Mouse (Mus musculus) MEL (cell line): ENCODE data around the gene Ell. TPM values are rescaled to one million over a fixed set of nuclear protein-coding genes. Genes with fewer than 3 reads are reported as not detected.
A peak's percentile ranks its signal among the peaks of the same experiment; 100 is the strongest.

Source experiments
- DNase-seq: peaks from one replicate; pipeline ENCODE4 v3.0.0; 2011; ENCODE audit warnings: low read depth, low spot score
- H3K27ac ChIP-seq: 2 replicates; pipeline ENCODE4 v1.5.1; 2012; ENCODE audit warnings: low read depth, mild to moderate bottlenecking, control low read depth, low read length, moderate library complexity; ENCODE audit not compliant: control insufficient read depth
- H3K27me3 ChIP-seq, 2 experiments: fragments of 150-350 bp in 1 of 2; sonication (generic) in 1 of 2; 2 replicates each; pipeline ENCODE4 v1.6.1; 2012; ENCODE audit warnings: low read length in 2 of 2, mild to moderate bottlenecking in 2 of 2, improper control_type of control experiment in 1 of 2, moderate library complexity in 1 of 2; ENCODE audit not compliant: insufficient read depth in 2 of 2, control insufficient read depth in 1 of 2
- H3K36me3 ChIP-seq, 2 experiments: 2 replicates each; pipeline ENCODE4 v1.6.1; 2012 to 2014; ENCODE audit warnings: low read length in 2 of 2, improper control_type of control experiment in 1 of 2, inconsistent platforms in 1 of 2, mild to moderate bottlenecking in 1 of 2; ENCODE audit not compliant: insufficient read depth in 2 of 2, control insufficient read depth in 1 of 2
- H3K4me1 ChIP-seq, 2 experiments: fragments of 150-350 bp in 1 of 2; sonication (generic) in 1 of 2; 2 replicates each; pipeline ENCODE4 v1.6.1; 2012; ENCODE audit warnings: low read length in 2 of 2, improper control_type of control experiment in 1 of 2, mild to moderate bottlenecking in 1 of 2; ENCODE audit not compliant: insufficient read depth in 2 of 2, control insufficient read depth in 1 of 2
- H3K4me3 ChIP-seq, 2 experiments: fragments of 150-350 bp in 1 of 2; sonication (generic) in 1 of 2; 2 replicates each; pipeline ENCODE4 v1.5.1; 2012; ENCODE audit warnings: low read depth in 2 of 2, low read length in 2 of 2, mild to moderate bottlenecking in 2 of 2, moderate library complexity in 2 of 2, control low read depth in 1 of 2, improper control_type of control experiment in 1 of 2; ENCODE audit not compliant: control insufficient read depth in 1 of 2, insufficient read depth in 1 of 2
- H3K79me2 ChIP-seq: 2 replicates; pipeline ENCODE4 v1.6.1; 2012; ENCODE audit warnings: mild to moderate bottlenecking, low read length, moderate library complexity; ENCODE audit not compliant: control insufficient read depth, poor library complexity, insufficient read depth
- H3K9ac ChIP-seq: 2 replicates; pipeline ENCODE4 v1.6.1; 2012; ENCODE audit warnings: low read depth, mild to moderate bottlenecking, control low read depth, low read length, moderate library complexity; ENCODE audit not compliant: control insufficient read depth, poor library complexity, severe bottlenecking
- H3K9me3 ChIP-seq: fragments of 150-350 bp; sonication (generic); replicated peaks from 2 replicates; pipeline ENCODE4 v1.6.1; 2012; ENCODE audit warnings: mild to moderate bottlenecking, low read length, improper control_type of control experiment, moderate library complexity; ENCODE audit not compliant: insufficient read depth
- BHLHE40 ChIP-seq: IDR thresholded peaks from 2 replicates; pipeline ENCODE4 v1.6.1; 2012; ENCODE audit warnings: low read depth, mild to moderate bottlenecking, inconsistent platforms, low read length, improper control_type of control experiment, borderline replicate concordance
- CHD1 ChIP-seq: IDR thresholded peaks from 2 replicates; pipeline ENCODE4 v1.6.1; 2012; ENCODE audit warnings: low read depth, mild to moderate bottlenecking, inconsistent platforms, low read length, improper control_type of control experiment
- CHD2 ChIP-seq: IDR thresholded peaks from 2 replicates; pipeline ENCODE4 v1.6.1; 2011; ENCODE audit warnings: low read length, improper control_type of control experiment
- CTCF ChIP-seq, 3 experiments: IDR thresholded peaks in 2 of 3; conservative IDR thresholded peaks in 1 of 3; 2 replicates each; pipeline ENCODE4 v1.5.1; 2011 to 2012; ENCODE audit warnings: low read length in 3 of 3, low read depth in 2 of 3, mild to moderate bottlenecking in 2 of 3, improper control_type of control experiment in 1 of 3, inconsistent platforms in 1 of 3, mixed read lengths in 1 of 3, moderate library complexity in 1 of 3; ENCODE audit not compliant: control insufficient read depth in 1 of 3, insufficient read depth in 1 of 3, poor library complexity in 1 of 3, severe bottlenecking in 1 of 3
- E2F4 ChIP-seq: IDR thresholded peaks from 2 replicates; pipeline ENCODE4 v1.6.1; 2011; ENCODE audit warnings: low read depth, low read length, improper control_type of control experiment, borderline replicate concordance
- ELF1 ChIP-seq: IDR thresholded peaks from 2 replicates; pipeline ENCODE4 v1.6.1; 2014; ENCODE audit warnings: low read depth, mild to moderate bottlenecking, inconsistent platforms, low read length, improper control_type of control experiment, moderate library complexity
- ETS1 ChIP-seq: IDR thresholded peaks from 2 replicates; pipeline ENCODE4 v1.6.1; 2012; ENCODE audit warnings: low read depth, mild to moderate bottlenecking, inconsistent platforms, low read length, improper control_type of control experiment, moderate library complexity
- GATA1 ChIP-seq: IDR thresholded peaks from 2 replicates; pipeline ENCODE4 v1.6.1; 2011; ENCODE audit warnings: low read depth, low read length, improper control_type of control experiment
- HCFC1 ChIP-seq: IDR thresholded peaks from 2 replicates; pipeline ENCODE4 v1.6.1; 2012; ENCODE audit warnings: low read depth, mild to moderate bottlenecking, inconsistent platforms, low read length, improper control_type of control experiment, moderate library complexity
- JUND ChIP-seq: IDR thresholded peaks from 2 replicates; pipeline ENCODE4 v1.6.1; 2011; ENCODE audit warnings: low read depth, mild to moderate bottlenecking, improper control_type of control experiment, low read length
- KAT2A ChIP-seq: conservative IDR thresholded peaks from 2 replicates; pipeline ENCODE4 v1.6.1; 2012; ENCODE audit warnings: low read depth, low read length, improper control_type of control experiment, inconsistent platforms
- MAFK ChIP-seq: IDR thresholded peaks from 2 replicates; pipeline ENCODE4 v1.6.1; 2011; ENCODE audit warnings: low read depth, mild to moderate bottlenecking, low read length, improper control_type of control experiment, borderline replicate concordance
- MAX ChIP-seq: IDR thresholded peaks from 2 replicates; pipeline ENCODE4 v1.6.1; 2011; ENCODE audit warnings: low read length, improper control_type of control experiment
- MEF2A ChIP-seq: IDR thresholded peaks from 2 replicates; pipeline ENCODE4 v1.6.1; 2014; ENCODE audit warnings: low read depth, mild to moderate bottlenecking, inconsistent platforms, low read length, improper control_type of control experiment; ENCODE audit not compliant: poor library complexity, insufficient replicate concordance, severe bottlenecking; ENCODE audit errors: extremely low read depth
- MXI1 ChIP-seq: IDR thresholded peaks from 2 replicates; pipeline ENCODE4 v1.6.1; 2011; ENCODE audit warnings: mild to moderate bottlenecking, low read depth, low read length, improper control_type of control experiment
- MYB ChIP-seq: IDR thresholded peaks from 2 replicates; pipeline ENCODE4 v1.6.1; 2011; ENCODE audit warnings: mild to moderate bottlenecking, low read depth, low read length, improper control_type of control experiment
- MYC ChIP-seq: IDR thresholded peaks from 2 replicates; pipeline ENCODE4 v1.6.1; 2011; ENCODE audit warnings: low read depth, mild to moderate bottlenecking, low read length, improper control_type of control experiment, moderate library complexity
- NELFE ChIP-seq: IDR thresholded peaks from 2 replicates; pipeline ENCODE4 v1.6.1; 2011; ENCODE audit warnings: low read depth, low read length, improper control_type of control experiment
- POLR2A ChIP-seq, 2 experiments: IDR thresholded peaks; 2 replicates each; pipeline ENCODE4 v1.6.1; 2011 to 2012; ENCODE audit warnings: low read length in 2 of 2, mild to moderate bottlenecking in 2 of 2, control low read depth in 1 of 2, improper control_type of control experiment in 1 of 2, low read depth in 1 of 2, moderate library complexity in 1 of 2; ENCODE audit not compliant: control insufficient read depth in 1 of 2, insufficient read depth in 1 of 2, poor library complexity in 1 of 2
- POLR2AphosphoS2 ChIP-seq: IDR thresholded peaks from 2 replicates; pipeline ENCODE4 v1.6.1; 2011; ENCODE audit warnings: low read length, improper control_type of control experiment
- RAD21 ChIP-seq: IDR thresholded peaks from 2 replicates; pipeline ENCODE4 v1.6.1; 2011; ENCODE audit warnings: mild to moderate bottlenecking, low read depth, low read length, improper control_type of control experiment
- RCOR1 ChIP-seq: IDR thresholded peaks from 2 replicates; pipeline ENCODE4 v1.6.1; 2012; ENCODE audit warnings: low read depth, mild to moderate bottlenecking, inconsistent platforms, low read length, improper control_type of control experiment
- SIN3A ChIP-seq: IDR thresholded peaks from 2 replicates; pipeline ENCODE4 v1.6.1; 2012; ENCODE audit warnings: low read length, improper control_type of control experiment, inconsistent platforms
- SMC3 ChIP-seq: IDR thresholded peaks from 2 replicates; pipeline ENCODE4 v1.6.1; 2011; ENCODE audit warnings: low read depth, low read length, improper control_type of control experiment
- TAL1 ChIP-seq: IDR thresholded peaks from 2 replicates; pipeline ENCODE4 v1.6.1; 2012; ENCODE audit warnings: mild to moderate bottlenecking, inconsistent platforms, low read length, moderate library complexity, mixed read lengths
- TBP ChIP-seq: IDR thresholded peaks from 2 replicates; pipeline ENCODE4 v1.8.0; 2011; ENCODE audit warnings: low read depth, low read length, improper control_type of control experiment
- TCF12 ChIP-seq: IDR thresholded peaks from 2 replicates; pipeline ENCODE4 v1.6.1; 2014; ENCODE audit warnings: low read depth, mild to moderate bottlenecking, inconsistent platforms, low read length, improper control_type of control experiment, moderate library complexity
- USF1 ChIP-seq: IDR thresholded peaks from 2 replicates; pipeline ENCODE4 v1.6.1; 2014; ENCODE audit warnings: low read depth, mild to moderate bottlenecking, inconsistent platforms, low read length, improper control_type of control experiment, moderate library complexity
- ZKSCAN1 ChIP-seq: IDR thresholded peaks from 2 replicates; pipeline ENCODE4 v1.6.1; 2012; ENCODE audit warnings: low read depth, mild to moderate bottlenecking, inconsistent platforms, low read length, improper control_type of control experiment, moderate library complexity
- ZMIZ1 ChIP-seq: IDR thresholded peaks from 2 replicates; pipeline ENCODE4 v1.6.1; 2012; ENCODE audit warnings: low read depth, mild to moderate bottlenecking, inconsistent platforms, low read length, improper control_type of control experiment, moderate library complexity
- ZNF384 ChIP-seq: IDR thresholded peaks from 2 replicates; pipeline ENCODE4 v1.6.1; 2012; ENCODE audit warnings: low read depth, mild to moderate bottlenecking, inconsistent platforms, low read length, improper control_type of control experiment
- polyA plus RNA-seq, 2 experiments: library from polyadenylated mRNA; stranded (reverse) in 1 of 2; unstranded in 1 of 2; fragments of >175 nt in 1 of 2; fragments of >200 nt in 1 of 2; gene quantifications; 2 replicates each; pipeline versions ENCODE4 v1.2.1 to v1.2.4; 2012; ENCODE audit warnings: low replicate concordance in 2 of 2, low read depth in 1 of 2; ENCODE audit not compliant: insufficient read length in 2 of 2, insufficient read depth in 1 of 2, missing spikeins in 1 of 2
- total RNA-seq: library from RNA; depleted of rRNA; stranded (reverse); fragments of 300-350 nt; gene quantifications from 2 replicates; pipeline ENCODE4 v1.2.3, GENCODE M21; 2012

Gene Ell
- total and polyA plus RNA-seq, 3 experiments, result 12.4 to 25.9 TPM; not detected in 1

DNA sequence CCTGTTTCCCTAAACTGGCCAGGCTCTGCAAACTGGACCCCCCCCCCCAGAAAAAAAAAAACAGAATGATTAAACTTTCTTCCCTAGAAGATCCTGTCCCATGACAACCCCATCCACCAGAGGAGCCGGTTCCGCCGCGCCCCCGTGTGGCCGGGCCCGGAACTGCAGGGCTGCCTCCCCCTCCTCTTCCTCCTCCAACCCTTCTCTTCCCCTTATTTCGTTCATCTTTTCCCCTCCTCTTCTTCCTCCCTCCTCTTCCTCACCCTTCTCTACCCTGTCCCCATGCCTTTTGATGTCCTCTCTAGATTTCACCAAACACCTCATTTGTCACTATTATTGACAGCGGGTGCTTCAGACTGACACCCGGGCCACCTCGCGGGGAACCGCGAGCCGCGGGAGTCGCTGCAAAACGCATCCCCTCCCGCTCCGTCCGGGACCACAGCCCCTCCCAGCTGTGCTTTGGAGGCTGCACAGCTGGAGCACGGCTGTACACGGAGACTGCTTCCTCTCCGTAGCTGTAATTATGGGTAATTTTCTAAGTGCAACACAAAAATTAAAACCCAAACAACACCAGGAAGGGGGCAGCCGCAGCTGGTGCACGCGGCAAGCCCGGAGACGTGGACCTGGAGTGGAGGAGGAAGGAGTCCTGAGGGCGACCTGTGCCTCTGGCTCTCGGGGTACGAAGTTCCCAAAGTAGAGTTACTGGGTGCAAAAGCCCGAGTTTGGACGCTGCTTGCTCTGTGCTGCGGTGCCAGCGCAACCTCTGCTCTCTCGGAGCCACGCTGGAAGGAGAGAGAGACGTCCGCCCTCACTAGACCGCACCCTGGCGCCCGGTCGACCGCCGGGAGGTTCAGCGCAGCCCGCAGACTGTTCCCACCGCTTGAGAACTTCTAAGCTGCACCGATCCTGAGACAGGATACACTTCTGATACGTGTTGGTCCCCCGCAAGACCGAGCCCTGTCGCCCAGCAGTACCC lies 71.8 kb downstream of the Ell start (continued):
- TF ChIP-seq HCFC1 (peak; percentile 48; the same call in 1 of the 2 replicates), MAX (0 out of 2 replicates have a peak, but pooled peaks have one; percentile 12), GATA1 (no peak), TCF12 (peak; percentile 4; the same call in 1 of the 2 replicates), MEF2A (no peak), NELFE (peak; percentile 32), MYC (0 out of 2 replicates have a peak, but pooled peaks have one; percentile 43), MXI1 (peak; percentile 66), CHD2 (no peak), MAFK (no peak), SMC3 (peak; percentile 56)
- TF ChIP-seq, all 39 proteins: peak for 17

DNA sequence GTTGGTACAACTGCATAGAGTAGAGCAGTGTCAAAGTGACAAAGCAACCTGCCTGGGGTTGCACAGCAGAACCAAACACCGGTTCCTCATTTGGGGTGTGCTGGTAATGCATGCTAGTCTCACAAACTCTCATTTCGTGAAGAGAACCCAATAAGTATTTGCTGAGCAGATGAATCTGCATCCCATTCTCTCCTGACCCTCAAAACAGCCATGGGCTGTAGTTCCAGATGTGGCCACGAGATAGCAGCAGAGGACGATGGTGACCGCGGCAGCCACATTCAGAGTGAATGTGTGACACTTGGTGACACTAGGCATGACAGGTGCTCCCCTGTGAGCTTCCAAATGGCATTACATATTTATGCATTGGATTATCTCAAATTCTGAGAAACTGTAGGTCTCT lies 72.6 kb downstream of the Ell start:
- DNase-seq, result peak; percentile 94
- H3K27ac ChIP-seq, result peak overlapping the region; percentile 79
- no peaks in the 10 kb centered on the region for H3K9me3 ChIP-seq
- H3K79me2 ChIP-seq, result peaks cover 17% of the 10 kb centered on the region
- no peaks in the 10 kb centered on the region for H3K27me3 ChIP-seq
- H3K9ac ChIP-seq, result peak overlapping the region; percentile 81
- H3K36me3 ChIP-seq, result peaks cover 0 to 8% of the 10 kb centered on the region in 2 experiments; a peak in 2 of 4 replicates
- peaks cover 2 to 17% of the 10 kb centered on the region in 2 experiments for H3K4me1 ChIP-seq
- H3K4me3 ChIP-seq, result peak overlapping the region; percentile 74 to 92
- TF ChIP-seq USF1 (peak; percentile 17; the same call in 1 of the 2 replicates), MYC (peak; percentile 72; the same call in 1 of the 2 replicates), BHLHE40 (peak; percentile 60; the same call in 1 of the 2 replicates), POLR2A (IDR thresholded peaks at IDR 0.05; ENCODE audit: control insufficient read depth in 1 of 2, insufficient read depth in 1 of 2, low read depth in 1 of 2, low read length in 2 of 2, poor library complexity in 1 of 2) (no peak), CTCF (IDR thresholded peaks at IDR 0.05 in 2 of 3, conservative IDR thresholded peaks at IDR 0.05 in 1 of 3; ENCODE audit: control insufficient read depth in 1 of 3, insufficient read depth in 1 of 3, low read depth in 2 of 3, low read length in 3 of 3, poor library complexity in 1 of 3, severe bottlenecking in 1 of 3) (peak; percentile 93 to 99 (median 98)), JUND (no peak; the same call in 1 of the 2 replicates), ETS1 (peak; percentile 34; the same call in 1 of the 2 replicates), NELFE (no peak), MAX (peak; percentile 78), SIN3A (peak; percentile 65; the same call in 1 of the 2 replicates), HCFC1 (peak; percentile 16; the same call in 1 of the 2 replicates), RCOR1 (peak; percentile 51), ZKSCAN1 (no peak), SMC3 (peak; percentile 90), ZMIZ1 (no peak), TCF12 (no peak; the same call in 1 of the 2 replicates), ELF1 (no peak), CHD1 (0 out of 2 replicates have a peak, but pooled peaks have one; percentile 85), E2F4 (no peak), RAD21 (peak; percentile 92), KAT2A (no peak), MXI1 (no peak; the same call in none of the 2 replicates), POLR2AphosphoS2 (no peak), MAFK (peak; percentile 62), GATA1 (no peak), MYB (no peak), ZNF384 (no peak), TAL1 (0 out of 2 replicates have a peak, but pooled peaks have one; percentile 9), TBP (peak; percentile 54)
